Mouse (Mus musculus): ENCODE data around the gene 2610021A01Rik.
"Not testable (repeated sequence)": the region's sequence is repeated elsewhere in the genome, so short reads cannot be mapped to it uniquely, and the experiment has no call there.

2610021A01Rik gene

GRCm38 (mm10) chr7:41599034-41599813, at the start of gene 2610021A01Rik:
Gene 2610021A01Rik, plus strand, starts transcription at chr7:41599230.
- peak; percentile 93 for DNase-seq (ENCODE audit: low spot score)

- no peak for DNase-seq (ENCODE audit: low spot score)
Observed at GRCm38 (mm10) chr7:41560681-41561080, 38.3 kb upstream of the 2610021A01Rik start.

GRCm38 (mm10) chr7:41573562-41573961, 25.5 kb upstream of the 2610021A01Rik start, which contains the start of gene Gm6871:
Gene Gm6871, minus strand, starts transcription at chr7:41573662.
- DNase-seq (ENCODE audit: low spot score) = not testable (repeated sequence)

- no peak for DNase-seq (ENCODE audit: low spot score)
Observed at GRCm38 (mm10) chr7:41577956-41578355, 21.1 kb upstream of the 2610021A01Rik start.

GRCm38 (mm10) chr7:41582028-41582427, 17.0 kb upstream of the 2610021A01Rik start:
- DNase-seq (ENCODE audit: low spot score) = no peak

DNA sequence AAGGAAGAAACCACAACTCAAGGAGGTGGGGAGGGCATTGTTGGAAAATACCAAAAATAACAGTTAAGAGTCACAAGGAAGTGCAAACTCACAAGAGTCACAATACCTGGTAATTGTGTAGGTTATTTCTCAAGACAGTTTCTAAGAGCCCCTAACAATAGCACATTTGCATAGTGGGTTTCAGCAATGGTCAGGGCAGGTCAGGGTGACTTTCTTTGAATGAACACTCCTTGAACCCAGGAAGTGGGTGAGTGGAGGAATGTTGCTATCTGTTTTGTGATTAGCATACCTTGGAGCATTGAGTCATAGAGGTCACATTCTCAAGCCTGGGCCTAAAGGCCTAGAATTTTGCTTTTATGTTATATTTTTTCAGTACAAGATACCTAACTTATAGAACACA, 11.2 kb upstream of the 2610021A01Rik start:
- not testable (repeated sequence) for DNase-seq (ENCODE audit: low spot score)

DNA sequence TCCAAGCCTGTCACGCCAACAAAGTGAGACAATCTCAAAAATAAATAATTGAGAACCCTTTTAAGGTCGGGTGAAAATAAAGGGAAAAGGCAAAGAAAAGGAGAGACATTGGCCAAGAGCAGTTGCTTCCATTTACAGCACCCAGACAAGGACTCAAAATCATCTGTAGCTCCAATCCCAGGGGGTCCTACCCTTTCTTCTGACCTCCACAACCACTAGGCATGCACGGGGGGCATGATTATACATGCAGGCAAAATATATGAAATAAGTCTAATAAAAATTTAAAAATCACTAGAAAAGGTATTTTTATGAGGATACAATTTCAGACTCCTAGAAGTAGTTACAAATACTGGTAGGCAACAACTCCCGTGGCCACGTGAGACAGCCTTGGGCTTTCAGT, 415 bp upstream of the 2610021A01Rik start:
- no peak for DNase-seq (ENCODE audit: low spot score)

GRCm38 (mm10) chr7:41599932-41600548, 1.0 kb downstream of the 2610021A01Rik start:
- no peak for DNase-seq (ENCODE audit: low spot score)

- no peak for DNase-seq (ENCODE audit: low spot score)
Observed at GRCm38 (mm10) chr7:41611654-41612053, 12.6 kb downstream of the 2610021A01Rik start.

DNA sequence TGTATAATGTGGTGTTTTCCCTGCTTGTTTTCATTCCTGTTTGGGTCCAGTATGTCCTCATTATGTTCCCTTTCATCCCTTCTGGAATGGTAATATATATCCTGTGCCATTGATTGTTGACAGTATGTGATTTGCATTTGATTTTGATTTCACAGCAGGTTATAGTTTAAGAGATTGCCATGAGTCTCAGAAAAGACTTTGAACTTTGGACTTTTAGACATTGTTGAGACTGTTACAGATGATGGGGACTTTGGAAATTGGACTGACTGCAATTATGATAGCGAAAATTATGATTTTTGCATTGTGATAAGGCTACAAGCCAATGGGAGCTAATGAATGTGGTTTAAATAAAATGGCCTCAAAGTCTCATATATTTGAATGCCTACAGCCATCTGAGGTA, 17.2 kb downstream of the 2610021A01Rik start:
- not testable (repeated sequence) for DNase-seq (ENCODE audit: low spot score)

DNA sequence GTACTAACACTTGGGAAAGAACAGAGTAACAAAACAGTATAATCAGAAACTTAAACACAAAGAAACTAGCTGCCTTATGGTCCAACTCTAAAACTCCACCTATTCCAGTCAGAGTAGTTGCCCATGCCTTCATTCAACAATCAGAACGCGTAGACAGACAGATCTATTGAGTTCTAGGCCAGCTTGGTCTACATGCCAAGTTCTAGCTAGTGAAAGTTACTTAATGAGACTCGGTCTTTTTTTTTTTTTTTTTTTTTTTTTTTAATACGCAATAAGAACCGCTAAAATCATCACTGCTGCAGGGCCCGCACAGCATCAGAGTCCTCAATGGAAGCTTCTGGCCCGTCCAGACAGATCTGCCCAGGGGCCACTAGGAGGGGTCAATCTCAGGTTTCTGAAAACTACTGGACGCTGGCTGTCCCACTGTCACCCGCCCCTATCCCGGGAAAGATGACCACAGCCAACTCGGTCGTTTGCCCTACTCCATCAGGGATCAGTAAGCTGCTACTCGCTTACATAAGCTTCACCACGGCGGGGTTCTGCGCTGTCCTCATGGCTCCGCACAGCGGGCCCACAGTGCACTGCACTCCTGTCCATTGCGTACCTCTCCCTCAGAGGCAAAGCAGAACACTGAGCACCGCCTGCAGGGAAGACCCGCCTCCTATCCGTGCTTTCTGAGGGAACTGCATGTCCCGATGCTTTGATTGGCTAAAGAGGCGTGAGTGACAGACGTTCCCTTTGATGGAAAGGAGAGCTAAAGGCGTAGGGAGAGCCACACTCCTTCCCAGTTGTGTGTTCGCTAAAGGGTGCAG, 33.6 kb downstream of the 2610021A01Rik start, which contains the start of gene Zfp788:
Zfp788 (plus strand) TSS at position 795 of the 812 bp plus-strand sequence.
- peak; percentile 98 for DNase-seq (ENCODE audit: low spot score)

- peak; percentile 95 for DNase-seq (ENCODE audit: low spot score)
Observed at GRCm38 (mm10) chr7:41633221-41633984, 34.4 kb downstream of the 2610021A01Rik start.

GRCm38 (mm10) chr7:41674326-41674725, 75.3 kb downstream of the 2610021A01Rik start:
- not testable (repeated sequence) for DNase-seq (ENCODE audit: low spot score)

Measured in layer of hippocampus, adult 11-12 months (tissue).